Comparison of ENCODE assay signal across 9 mouse cellular contexts in the genomic region with DNA sequence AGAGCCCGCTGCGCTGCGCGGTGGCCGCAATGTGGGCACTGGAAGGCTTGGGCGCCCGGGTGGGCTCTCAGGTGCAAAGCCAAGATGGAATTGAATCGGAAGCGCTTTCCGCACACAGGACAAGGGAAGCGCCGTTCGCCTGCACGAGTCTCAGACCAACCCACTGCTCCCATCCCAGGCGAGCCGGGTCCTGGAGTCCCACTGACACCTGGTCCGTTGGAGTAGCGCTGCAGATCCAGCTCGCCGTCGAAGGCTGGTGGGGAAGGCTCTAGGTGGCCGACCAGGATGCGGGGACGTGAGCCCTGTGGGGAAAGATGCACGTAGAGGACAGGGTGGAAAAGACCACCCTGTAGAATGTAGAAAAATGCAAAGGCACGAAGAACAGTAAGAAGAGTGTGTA. TPM values are rescaled to one million over a fixed set of nuclear protein-coding genes. Genes with fewer than 3 reads are reported as not detected.
DNase-seq lines count a peak whose midpoint lies in the region; ATAC-seq and TF ChIP-seq lines count a peak whose summit lies in the region.
"Had no signal": no experiment of that assay in that cellular context is flagged by ENCODE, and none has a peak within 500 bp of the region (broad histone marks: within the 10 kb centered on the region; RNA-seq: fewer than 3 reads in every experiment).

No protein-coding gene starts in this region.

- WGBS in stomach, embryonic 15.5 days, result 62% methylated on average over 26 of the region's 26 CpGs
- WGBS in stomach, postnatal 0 days, result 72% methylated on average over 26 of the region's 26 CpGs
- 25% methylated on average over 26 of the region's 26 CpGs for WGBS in hindbrain, postnatal 0 days
- WGBS in neural tube, embryonic 13.5 days, result 46% methylated on average over 26 of the region's 26 CpGs

- H3K9ac ChIP-seq in stomach, embryonic 15.5 days, result no peak overlapping the region
- H3K9ac ChIP-seq in stomach, postnatal 0 days (ENCODE audit: low read length), result no peak overlapping the region
- H3K9ac ChIP-seq in hindbrain, postnatal 0 days (replicated peaks; ENCODE audit: low read length), result peak overlapping the region; percentile 46; the same call in 1 of the 2 replicates
- peak overlapping the region; percentile 62 for H3K9ac ChIP-seq in neural tube, embryonic 13.5 days

- H3K4me1 ChIP-seq in stomach, embryonic 15.5 days, result peaks cover 22% of the 10 kb centered on the region
- H3K4me1 ChIP-seq in stomach, postnatal 0 days (replicated peaks; ENCODE audit: control insufficient read depth, insufficient read depth), result no peaks in the 10 kb centered on the region
- H3K4me1 ChIP-seq in hindbrain, postnatal 0 days (ENCODE audit: insufficient read depth, low read length), result peaks cover 34% of the 10 kb centered on the region
- H3K4me1 ChIP-seq in neural tube, embryonic 13.5 days (replicated peaks), result peaks cover 87% of the 10 kb centered on the region

- no peak for TF ChIP-seq EP300 in stomach, postnatal 0 days (optimal IDR thresholded peaks at IDR 0.05)

- H3K4me2 ChIP-seq in stomach, embryonic 15.5 days, result peak overlapping the region; percentile 17
- H3K4me2 ChIP-seq in stomach, postnatal 0 days (replicated peaks; ENCODE audit: low read depth), result no peak overlapping the region
- H3K4me2 ChIP-seq in hindbrain, postnatal 0 days (ENCODE audit: low read depth, low read length), result peak overlapping the region; percentile 55
- peak overlapping the region; percentile 72 for H3K4me2 ChIP-seq in neural tube, embryonic 13.5 days

- TF ChIP-seq CTCF in gastrocnemius, adult 2 months (IDR thresholded peaks at IDR 0.05), result no peak
- no peak for TF ChIP-seq CTCF in stomach, postnatal 0 days (IDR thresholded peaks at IDR 0.05; ENCODE audit: low read depth)
- TF ChIP-seq CTCF in hindbrain, postnatal 0 days (IDR thresholded peaks at IDR 0.05; ENCODE audit: low read depth), result no peak

- 0 out of 2 replicates have a peak overlapping the region, but pooled peaks have one; percentile 1 for H3K4me3 ChIP-seq in gastrocnemius, adult 2 months
- H3K4me3 ChIP-seq in stomach, embryonic 15.5 days (replicated peaks), result no peak overlapping the region
- no peak overlapping the region for H3K4me3 ChIP-seq in stomach, postnatal 0 days (ENCODE audit: low read depth, low read length)
- H3K4me3 ChIP-seq in hindbrain, postnatal 0 days (ENCODE audit: low read length), result peak overlapping the region; percentile 26
- peak overlapping the region; percentile 37 for H3K4me3 ChIP-seq in neural tube, embryonic 13.5 days

- ATAC-seq in stomach, embryonic 15.5 days (ENCODE audit: insufficient read depth, low FRiP score, low read depth), result no peak
- no peak for ATAC-seq in stomach, postnatal 0 days (ENCODE audit: low FRiP score, low TSS enrichment)
- no peak for ATAC-seq in hindbrain, postnatal 0 days
- ATAC-seq in neural tube, embryonic 13.5 days (ENCODE audit: low read depth), result no peak
- ATAC-seq in inflammation-experienced regulatory T-cells, adult 6 months, result no peak

- intact Hi-C loops in gastrocnemius, adult 2 months (cut with DNase I), result loop anchor here (5.0 kb wide), 2 partner anchors 107 to 122 kb away; no protein-coding TSS in a partner anchor

- H3K9me3 ChIP-seq in stomach, embryonic 15.5 days, result no peaks in the 10 kb centered on the region
- H3K9me3 ChIP-seq in stomach, postnatal 0 days (ENCODE audit: control insufficient read depth, low read length), result no peaks in the 10 kb centered on the region
- no peaks in the 10 kb centered on the region for H3K9me3 ChIP-seq in hindbrain, postnatal 0 days (ENCODE audit: low read length)
- no peaks in the 10 kb centered on the region for H3K9me3 ChIP-seq in neural tube, embryonic 13.5 days

- H3K27me3 ChIP-seq in stomach, embryonic 15.5 days (replicated peaks), result no peaks in the 10 kb centered on the region
- no peaks in the 10 kb centered on the region for H3K27me3 ChIP-seq in stomach, postnatal 0 days (ENCODE audit: control insufficient read depth, insufficient read depth, low read length)
- no peaks in the 10 kb centered on the region for H3K27me3 ChIP-seq in hindbrain, postnatal 0 days (ENCODE audit: insufficient read depth, low read length)
- H3K27me3 ChIP-seq in neural tube, embryonic 13.5 days, result no peaks in the 10 kb centered on the region

- H3K36me3 ChIP-seq in stomach, embryonic 15.5 days, result peaks cover 39% of the 10 kb centered on the region
- H3K36me3 ChIP-seq in stomach, postnatal 0 days (ENCODE audit: control insufficient read depth, insufficient read depth, low read length), result peaks cover 9% of the 10 kb centered on the region; the same call in 1 of the 2 replicates
- peaks cover 25% of the 10 kb centered on the region for H3K36me3 ChIP-seq in hindbrain, postnatal 0 days (ENCODE audit: insufficient read depth, low read length)
- peaks cover 48% of the 10 kb centered on the region for H3K36me3 ChIP-seq in neural tube, embryonic 13.5 days

- DNase-seq in gastrocnemius, adult 2 months, result no peak
- DNase-seq in gastrocnemius, postnatal 4 days (ENCODE audit: low spot score in 2 of 2), result no peak
- no peak for DNase-seq in stomach, postnatal 0 days (ENCODE audit: low spot score)
- no peak for DNase-seq in hindbrain, postnatal 0 days (ENCODE audit: low spot score)
- DNase-seq in left cerebral cortex, adult 11 months (ENCODE audit: low spot score), result no peak

- H3K27ac ChIP-seq in gastrocnemius, adult 2 months, result no peak overlapping the region
- no peak overlapping the region for H3K27ac ChIP-seq in stomach, embryonic 15.5 days
- no peak overlapping the region for H3K27ac ChIP-seq in stomach, postnatal 0 days (replicated peaks)
- H3K27ac ChIP-seq in hindbrain, postnatal 0 days, result peak overlapping the region; percentile 96
- H3K27ac ChIP-seq in neural tube, embryonic 13.5 days (replicated peaks), result peak overlapping the region; percentile 98

RNA-seq across cellular contexts. Expression of a gene that starts 6.1 kb away (rescaled TPM):
- total RNA-seq in gastrocnemius, adult 2 months (2021), result 1 to 10 TPM in 1 of 2 experiments, under 1 TPM in 1; 0.46 to 2.6 TPM
- 1 to 10 TPM; 1.1 to 2.8 TPM for total RNA-seq in gastrocnemius, postnatal 4 days (2021)
- polyA plus RNA-seq in stomach, embryonic 15.5 days (2015; fragmentation: Nextera tagmentation; extraction: Ambion mirVana), result 10.1 and 14.2 TPM in 2 replicates
- 4.6 and 4.9 TPM in 2 replicates for polyA plus RNA-seq in stomach, postnatal 0 days (2015; fragmentation: Nextera tagmentation; extraction: Ambion mirVana)
- not detected in 2 replicates for total RNA-seq in hindbrain, postnatal 0 days (2014; rRNA removed)
- 0.51 and 0.53 TPM in 2 replicates for polyA plus RNA-seq in hindbrain, postnatal 0 days (2015; fragmentation: Nextera tagmentation; extraction: Ambion mirVana)
- not detected in 2 replicates for polyA plus RNA-seq in neural tube, embryonic 13.5 days (2015; fragmentation: Nextera tagmentation; extraction: Ambion mirVana)
- under 1 TPM in 1 of 3 experiments, not detected in 2; 0.87 TPM for polyA plus RNA-seq in inflammation-experienced regulatory T-cells, adult 6 months (2017; shearing (Covaris generic))

RNA-seq across cellular contexts. Expression of a gene that starts 11.2 kb away (rescaled TPM):
- total RNA-seq in gastrocnemius, adult 2 months (2021), result 10 to 100 TPM; 13.5 to 13.8 TPM
- 10 to 100 TPM; 28.3 to 29.7 TPM for total RNA-seq in gastrocnemius, postnatal 4 days (2021)
- 30.8 and 32.9 TPM in 2 replicates for polyA plus RNA-seq in stomach, embryonic 15.5 days (2015; fragmentation: Nextera tagmentation; extraction: Ambion mirVana)
- polyA plus RNA-seq in stomach, postnatal 0 days (2015; fragmentation: Nextera tagmentation; extraction: Ambion mirVana), result 18.1 and 18.5 TPM in 2 replicates
- total RNA-seq in hindbrain, postnatal 0 days (2014; rRNA removed), result 91.7 and 98.7 TPM in 2 replicates
- 25.8 and 31.0 TPM in 2 replicates for polyA plus RNA-seq in hindbrain, postnatal 0 days (2015; fragmentation: Nextera tagmentation; extraction: Ambion mirVana)
- polyA plus RNA-seq in neural tube, embryonic 13.5 days (2015; fragmentation: Nextera tagmentation; extraction: Ambion mirVana), result 32.3 and 32.5 TPM in 2 replicates
- 1 to 10 TPM; 1.4 to 1.9 (median 1.6) TPM for polyA plus RNA-seq in inflammation-experienced regulatory T-cells, adult 6 months (2017; shearing (Covaris generic))

RNA-seq across cellular contexts. Expression of a gene that starts 24.8 kb away (rescaled TPM):
- 10 to 100 TPM in 1 of 2 experiments, 1 to 10 TPM in 1; 9.6 to 14.1 TPM for total RNA-seq in gastrocnemius, adult 2 months (2021)
- total RNA-seq in gastrocnemius, postnatal 4 days (2021), result 10 to 100 TPM; 90.4 to 92.7 TPM
- 85.7 and 102 TPM in 2 replicates for polyA plus RNA-seq in stomach, embryonic 15.5 days (2015; fragmentation: Nextera tagmentation; extraction: Ambion mirVana)
- polyA plus RNA-seq in stomach, postnatal 0 days (2015; fragmentation: Nextera tagmentation; extraction: Ambion mirVana), result 32.9 and 36.4 TPM in 2 replicates
- 113 and 124 TPM in 2 replicates for total RNA-seq in hindbrain, postnatal 0 days (2014; rRNA removed)
- 56.4 and 61.8 TPM in 2 replicates for polyA plus RNA-seq in hindbrain, postnatal 0 days (2015; fragmentation: Nextera tagmentation; extraction: Ambion mirVana)
- polyA plus RNA-seq in neural tube, embryonic 13.5 days (2015; fragmentation: Nextera tagmentation; extraction: Ambion mirVana), result 69.0 and 72.9 TPM in 2 replicates
- polyA plus RNA-seq in inflammation-experienced regulatory T-cells, adult 6 months (2017; shearing (Covaris generic)), result 1 to 10 TPM in 1 of 3 experiments, under 1 TPM in 2; 0.41 to 1.3 (median 0.90) TPM

RNA-seq across cellular contexts. Expression of a gene that starts 32.9 kb away (rescaled TPM):
- total RNA-seq in gastrocnemius, adult 2 months (2021), result not detected
- total RNA-seq in gastrocnemius, postnatal 4 days (2021), result not detected
- polyA plus RNA-seq in stomach, embryonic 15.5 days (2015; fragmentation: Nextera tagmentation; extraction: Ambion mirVana), result not detected in 2 replicates
- polyA plus RNA-seq in stomach, postnatal 0 days (2015; fragmentation: Nextera tagmentation; extraction: Ambion mirVana), result not detected in 2 replicates
- not detected in 2 replicates for total RNA-seq in hindbrain, postnatal 0 days (2014; rRNA removed)
- polyA plus RNA-seq in hindbrain, postnatal 0 days (2015; fragmentation: Nextera tagmentation; extraction: Ambion mirVana), result not detected in 2 replicates
- polyA plus RNA-seq in neural tube, embryonic 13.5 days (2015; fragmentation: Nextera tagmentation; extraction: Ambion mirVana), result not detected in 2 replicates
- not detected for polyA plus RNA-seq in inflammation-experienced regulatory T-cells, adult 6 months (2017; shearing (Covaris generic))
- polyA plus RNA-seq: liver, embryonic 16.5 days had no signal

Comparison
In these comparisons a context has a peak if more than half of its experiments do, and no peak if none do; other contexts are left out.
1. H3K27ac ChIP-seq: peak in hindbrain, postnatal 0 days (single experiment) and neural tube, embryonic 13.5 days (single experiment); none in gastrocnemius, adult 2 months (single experiment), stomach, embryonic 15.5 days (single experiment) and stomach, postnatal 0 days (single experiment).
2. H3K4me3 ChIP-seq: peak in gastrocnemius, adult 2 months (single experiment), hindbrain, postnatal 0 days (single experiment) and neural tube, embryonic 13.5 days (single experiment); none in stomach, embryonic 15.5 days (single experiment) and stomach, postnatal 0 days (single experiment).
3. H3K9ac ChIP-seq: peak in hindbrain, postnatal 0 days (single experiment) and neural tube, embryonic 13.5 days (single experiment); none in stomach, embryonic 15.5 days (single experiment) and stomach, postnatal 0 days (single experiment).
4. RNA of a gene that starts 24.8 kb away (polyA plus RNA-seq): 85.7 to 102 TPM in stomach, embryonic 15.5 days, 69.0 to 72.9 TPM in neural tube, embryonic 13.5 days, 56.4 to 61.8 TPM in hindbrain, postnatal 0 days and 32.9 to 36.4 TPM in stomach, postnatal 0 days; 0.41 to 1.3 TPM in inflammation-experienced regulatory T-cells, adult 6 months; every median in the first group is over 10 times any median in the second.